Mouse (Mus musculus) intestine, embryonic 16.5 days (tissue): ENCODE results near the gene Spns2. TPM values are rescaled to one million over a fixed set of nuclear protein-coding genes. Genes with fewer than 3 reads are reported as not detected.

Experiments used
- ATAC-seq: fragments of 200-750 bp; cut with Nextera tagmentation; 2 replicates; pipeline ENCODE4 v1.8.0; 2017; ENCODE audit warnings: moderate TSS enrichment, moderate library complexity
- H3K27ac ChIP-seq: fragments of 300-500 bp; sonication (generic); 2 replicates; pipeline ENCODE4 v1.5.1; 2014; ENCODE audit warnings: mild to moderate bottlenecking, low read length
- H3K27me3 ChIP-seq: fragments of 300-500 bp; sonication (generic); replicated peaks from 2 replicates; pipeline ENCODE4 v1.6.1; 2014; ENCODE audit warnings: low read length, control low read depth, mixed read lengths; ENCODE audit not compliant: control insufficient read depth, insufficient read depth
- H3K36me3 ChIP-seq: fragments of 300-500 bp; sonication (generic); 2 replicates; pipeline ENCODE4 v1.6.1; 2014; ENCODE audit warnings: low read length, control low read depth; ENCODE audit not compliant: control insufficient read depth, insufficient read depth
- H3K4me1 ChIP-seq: fragments of 300-500 bp; sonication (generic); 2 replicates; pipeline ENCODE4 v1.6.1; 2014; ENCODE audit warnings: low read length, control low read depth, mixed read lengths; ENCODE audit not compliant: control insufficient read depth, insufficient read depth
- H3K4me2 ChIP-seq: fragments of 300-500 bp; sonication (generic); 2 replicates; pipeline ENCODE4 v1.6.1; 2014; ENCODE audit warnings: low read depth, low read length, control low read depth
- H3K4me3 ChIP-seq: fragments of 300-500 bp; sonication (generic); 2 replicates; pipeline ENCODE4 v1.5.1; 2014; ENCODE audit warnings: mild to moderate bottlenecking, low read length
- H3K9ac ChIP-seq: fragments of 300-500 bp; sonication (generic); 2 replicates; pipeline ENCODE4 v1.6.1; 2014; ENCODE audit warnings: low read depth, low read length
- H3K9me3 ChIP-seq: fragments of 300-500 bp; sonication (generic); 2 replicates; pipeline ENCODE4 v1.6.1; 2016; ENCODE audit warnings: low read length, control low read depth; ENCODE audit not compliant: control insufficient read depth
- WGBS: fragments of 180-500 bp; shearing (Covaris S2); extraction: QIAGEN DNeasy Blood & Tissue Kit; methylation state at CpG from one replicate; pipeline ENCODE4 v1.1.7; 2014; 5-methylcytosine and 5-hydroxymethylcytosine counted together
- polyA plus RNA-seq: library from polyadenylated mRNA; unstranded; fragments of >200 nt; fragmentation: Nextera tagmentation; extraction: Ambion mirVana; gene quantifications from 2 replicates; pipeline ENCODE4 v1.2.1, GENCODE M21; 2015

Gene Spns2
- polyA plus RNA-seq, 1 experiment from 2014 or later, result 5.9 TPM

- H3K4me3 ChIP-seq, result no peak overlapping the region
- H3K4me2 ChIP-seq, result no peak overlapping the region
- H3K27ac ChIP-seq, result no peak overlapping the region
- 78% methylated on average over 5 of the region's 5 CpGs for WGBS
- no peak overlapping the region for H3K9ac ChIP-seq
- H3K9me3 ChIP-seq, result no peaks in the 10 kb centered on the region
- no peaks in the 10 kb centered on the region for H3K27me3 ChIP-seq
- no peaks in the 10 kb centered on the region for H3K36me3 ChIP-seq
- peaks cover 14% of the 10 kb centered on the region for H3K4me1 ChIP-seq
- no peak for ATAC-seq
These were observed 8.4 kb downstream of the Spns2 start for GRCm38 (mm10) chr11:72481313-72481712.

GRCm38 (mm10) chr11:72479499-72479898, 10.2 kb downstream of the Spns2 start:
- H3K27me3 ChIP-seq, result no peaks in the 10 kb centered on the region
- H3K4me3 ChIP-seq, result no peak overlapping the region
- no peaks in the 10 kb centered on the region for H3K9me3 ChIP-seq
- no peak overlapping the region for H3K4me2 ChIP-seq
- peaks cover 28% of the 10 kb centered on the region for H3K4me1 ChIP-seq
- H3K36me3 ChIP-seq, result no peaks in the 10 kb centered on the region
- no peak overlapping the region for H3K27ac ChIP-seq
- no peak overlapping the region for H3K9ac ChIP-seq
- ATAC-seq, result no peak
- WGBS, result 73% methylated on average over 2 of the region's 2 CpGs

- WGBS, result 77% methylated on average over 6 of the region's 6 CpGs
These were observed 11.5 kb downstream of the Spns2 start for GRCm38 (mm10) chr11:72478228-72478627.

GRCm38 (mm10) chr11:72477653-72478052, 12.1 kb downstream of the Spns2 start:
- Histone ChIP-seq H3K4me2 (no peak overlapping the region), H3K27ac (peak overlapping the region; percentile 40; the same call in 1 of the 2 replicates), H3K4me3 (no peak overlapping the region), H3K4me1 (peaks cover 40% of the 10 kb centered on the region), H3K27me3 (no peaks in the 10 kb centered on the region), H3K36me3 (no peaks in the 10 kb centered on the region), H3K9me3 (no peaks in the 10 kb centered on the region), H3K9ac (no peak overlapping the region; the same call in 1 of the 2 replicates)
- no peak for ATAC-seq
- 76% methylated on average over 1 of the region's 1 CpGs for WGBS

More at GRCm38 (mm10) chr11:72478228-72478627, 11.5 kb downstream of the Spns2 start:
- peak overlapping the region; percentile 40; the same call in 1 of the 2 replicates for H3K27ac ChIP-seq
- no peaks in the 10 kb centered on the region for H3K9me3 ChIP-seq
- H3K4me1 ChIP-seq, result peaks cover 38% of the 10 kb centered on the region
- H3K4me2 ChIP-seq, result no peak overlapping the region
- H3K27me3 ChIP-seq, result no peaks in the 10 kb centered on the region
- no peak for ATAC-seq
- no peak overlapping the region for H3K4me3 ChIP-seq
- H3K9ac ChIP-seq, result peak overlapping the region; percentile 29; the same call in 1 of the 2 replicates
- H3K36me3 ChIP-seq, result no peaks in the 10 kb centered on the region

GRCm38 (mm10) chr11:72477182-72477581, 12.5 kb downstream of the Spns2 start:
- H3K27ac ChIP-seq, result no peak overlapping the region
- no peak overlapping the region for H3K4me2 ChIP-seq
- no peaks in the 10 kb centered on the region for H3K36me3 ChIP-seq
- H3K4me1 ChIP-seq, result peaks cover 43% of the 10 kb centered on the region
- no peak overlapping the region for H3K4me3 ChIP-seq
- H3K27me3 ChIP-seq, result no peaks in the 10 kb centered on the region
- no peak for ATAC-seq
- no peak overlapping the region for H3K9ac ChIP-seq
- H3K9me3 ChIP-seq, result no peaks in the 10 kb centered on the region
- WGBS, result 38% methylated on average over 5 of the region's 5 CpGs

- peak overlapping the region; percentile 43; the same call in 1 of the 2 replicates for H3K27ac ChIP-seq
- peaks cover 45% of the 10 kb centered on the region for H3K4me1 ChIP-seq
- no peak overlapping the region for H3K4me2 ChIP-seq
- 73% methylated on average over 7 of the region's 7 CpGs for WGBS
- no peaks in the 10 kb centered on the region for H3K9me3 ChIP-seq
- no peaks in the 10 kb centered on the region for H3K36me3 ChIP-seq
- no peak overlapping the region for H3K4me3 ChIP-seq
- H3K27me3 ChIP-seq, result no peaks in the 10 kb centered on the region
- ATAC-seq, result no peak
- H3K9ac ChIP-seq, result no peak overlapping the region
These were observed 13.6 kb downstream of the Spns2 start for GRCm38 (mm10) chr11:72476074-72476625.

GRCm38 (mm10) chr11:72475408-72475807, 14.3 kb downstream of the Spns2 start:
- no peaks in the 10 kb centered on the region for H3K27me3 ChIP-seq
- H3K4me1 ChIP-seq, result peaks cover 45% of the 10 kb centered on the region
- 0 out of 2 replicates have a peak overlapping the region, but pooled peaks have one; percentile 39 for H3K9ac ChIP-seq
- H3K36me3 ChIP-seq, result no peaks in the 10 kb centered on the region
- 0 out of 2 replicates have a peak overlapping the region, but pooled peaks have one; percentile 16 for H3K4me2 ChIP-seq
- no peaks in the 10 kb centered on the region for H3K9me3 ChIP-seq
- H3K27ac ChIP-seq, result peak overlapping the region; percentile 77
- 62% methylated on average over 7 of the region's 7 CpGs for WGBS
- no peak overlapping the region for H3K4me3 ChIP-seq
- peak; percentile 8; the same call in 1 of the 2 replicates for ATAC-seq

- 67% methylated on average over 3 of the region's 3 CpGs for WGBS
- Histone ChIP-seq H3K4me2 (peak overlapping the region; percentile 16; the same call in 1 of the 2 replicates), H3K27me3 (no peaks in the 10 kb centered on the region), H3K9me3 (no peaks in the 10 kb centered on the region), H3K9ac (peak overlapping the region; percentile 39; the same call in 1 of the 2 replicates), H3K36me3 (no peaks in the 10 kb centered on the region), H3K27ac (peak overlapping the region; percentile 77), H3K4me1 (peaks cover 45% of the 10 kb centered on the region), H3K4me3 (no peak overlapping the region)
- peak; percentile 80 for ATAC-seq
These were observed 14.8 kb downstream of the Spns2 start for GRCm38 (mm10) chr11:72474926-72475325.

GRCm38 (mm10) chr11:72473540-72473939, 16.2 kb downstream of the Spns2 start:
- Histone ChIP-seq H3K4me2 (peak overlapping the region; percentile 16; the same call in 1 of the 2 replicates), H3K27me3 (no peaks in the 10 kb centered on the region), H3K27ac (peak overlapping the region; percentile 47), H3K36me3 (no peaks in the 10 kb centered on the region), H3K4me1 (peaks cover 51% of the 10 kb centered on the region), H3K9me3 (no peaks in the 10 kb centered on the region), H3K4me3 (no peak overlapping the region), H3K9ac (peak overlapping the region; percentile 39; the same call in 1 of the 2 replicates)
- WGBS, result 66% methylated on average over 4 of the region's 4 CpGs
- peak; percentile 30 for ATAC-seq
